Mouse (Mus musculus) embryonic stem cell, embryonic (primary cell): Measurements from ENCODE around the gene Sspn.

Experiments
- CTCF ChIA-PET, 4 experiments: fragments of 300-600 bp in 2 of 4; fragments of 350-600 bp in 2 of 4; sonication (Branson Sonifier 250); formaldehyde crosslinking; loops; one replicate each; lab custom pipeline; 2022; ENCODE audit warnings: inconsistent platforms in 2 of 4; lab: Charles Lee
- POLR2A ChIA-PET, 4 experiments: fragments of 300-600 bp in 2 of 4; fragments of 350-600 bp in 2 of 4; sonication (Branson Sonifier 250); formaldehyde crosslinking; loops; one replicate each; lab custom pipeline; 2022; ENCODE audit warnings: antibody characterized with exemption in 4 of 4, inconsistent platforms in 1 of 4; lab: Charles Lee

Gene Sspn

GRCm38 (mm10) chr6:145957427-145957965 lies 26.1 kb downstream of the Sspn start:
- POLR2A ChIA-PET: interaction anchor here in 2 of 4 experiments (0.9 to 1.2 kb wide), 2 partner anchors 10 to 24 kb away, joined by 3 read pairs; no protein-coding TSS in a partner anchor
- CTCF ChIA-PET: interaction anchor here in 2 of 4 experiments (0.6 to 1.1 kb wide), 2 partner anchors 12 to 20 kb away, joined by 3 read pairs; no protein-coding TSS in a partner anchor

- POLR2A ChIA-PET: interaction anchor here in 1 of 4 experiments (1.2 kb wide), 1 partner anchor 24 kb away, joined by 3 read pairs; no protein-coding TSS in a partner anchor
- CTCF ChIA-PET: interaction anchor here in 1 of 4 experiments (0.7 kb wide), 1 partner anchor 121 kb away, joined by 3 read pairs; no protein-coding TSS in a partner anchor
Measured at GRCm38 (mm10) chr6:145958070-145958469, 26.6 kb downstream of the Sspn start.

GRCm38 (mm10) chr6:145961047-145961446 lies 29.6 kb downstream of the Sspn start:
- ChIA-PET POLR2A (interaction anchor here in 1 of 4 experiments (1.2 kb wide), 1 partner anchor 9 kb away, joined by 3 read pairs; no protein-coding TSS in a partner anchor), CTCF (interaction anchor here in 1 of 4 experiments (0.8 kb wide), 1 partner anchor 9 kb away, joined by 4 read pairs; no protein-coding TSS in a partner anchor)

- CTCF ChIA-PET: no interaction called here
- POLR2A ChIA-PET: interaction anchor here in 1 of 4 experiments (1.1 kb wide), 1 partner anchor 14 kb away, joined by 3 read pairs; no protein-coding TSS in a partner anchor
Measured at GRCm38 (mm10) chr6:145963966-145964365, 32.5 kb downstream of the Sspn start.

- CTCF ChIA-PET: no interaction called here
- POLR2A ChIA-PET: interaction anchor here in 2 of 4 experiments (1.5 to 1.8 kb wide), 2 partner anchors 22 to 104 kb away, joined by 4 to 5 read pairs; no protein-coding TSS in a partner anchor
Measured at GRCm38 (mm10) chr6:145967693-145968092, 36.3 kb downstream of the Sspn start.

- ChIA-PET POLR2A (interaction anchor here in 3 of 4 experiments (0.6 to 1.8 kb wide), 6 partner anchors 21 to 772 kb away, joined by 3 to 5 read pairs (median 4); no protein-coding TSS in a partner anchor), CTCF (interaction anchor here in 2 of 4 experiments (0.7 to 2.4 kb wide), 6 partner anchors 21 to 304 kb away, joined by 3 to 17 read pairs (median 6); no protein-coding TSS in a partner anchor)
Measured at GRCm38 (mm10) chr6:145968301-145968818, 36.9 kb downstream of the Sspn start.

GRCm38 (mm10) chr6:145968821-145969220 lies 37.4 kb downstream of the Sspn start:
- CTCF ChIA-PET: interaction anchor here in 3 of 4 experiments (0.7 to 2.4 kb wide), 14 partner anchors 9 to 304 kb away, joined by 3 to 17 read pairs (median 6); no protein-coding TSS in a partner anchor
- POLR2A ChIA-PET: interaction anchor here in 3 of 4 experiments (0.6 to 1.8 kb wide), 9 partner anchors 21 to 872 kb away, joined by 3 to 5 read pairs (median 4); no protein-coding TSS in a partner anchor

GRCm38 (mm10) chr6:145969572-145969971 lies 38.1 kb downstream of the Sspn start:
- POLR2A ChIA-PET: interaction anchor here in 2 of 4 experiments (0.6 to 1.0 kb wide), 5 partner anchors 8 to 585 kb away, joined by 3 to 4 read pairs (median 3); no protein-coding TSS in a partner anchor
- CTCF ChIA-PET: interaction anchor here (0.5 to 2.4 kb wide), 32 partner anchors 9 to 1147 kb away, joined by 3 to 17 read pairs (median 4); no protein-coding TSS in a partner anchor

GRCm38 (mm10) chr6:145972107-145972506 lies 40.7 kb downstream of the Sspn start:
- CTCF ChIA-PET: interaction anchor here in 2 of 4 experiments (0.7 to 0.8 kb wide), 2 partner anchors 10 to 300 kb away, joined by 4 to 5 read pairs; no protein-coding TSS in a partner anchor

GRCm38 (mm10) chr6:145972836-145973235 lies 41.4 kb downstream of the Sspn start:
- POLR2A ChIA-PET: interaction anchor here in 2 of 4 experiments (0.6 to 0.7 kb wide), 2 partner anchors 40 to 108 kb away, joined by 3 to 4 read pairs; partner anchors contain the start of gene Bhlhe41 (in 1 of the 2)
- CTCF ChIA-PET: no interaction called here

More at GRCm38 (mm10) chr6:145972107-145972506, 40.7 kb downstream of the Sspn start:
- POLR2A ChIA-PET: interaction anchor here in 1 of 4 experiments (0.7 kb wide), 1 partner anchor 40 kb away, joined by 3 read pairs; no protein-coding TSS in a partner anchor

GRCm38 (mm10) chr6:145973356-145973755 lies 41.9 kb downstream of the Sspn start:
- POLR2A ChIA-PET: no interaction called here
- CTCF ChIA-PET: no interaction called here

GRCm38 (mm10) chr6:145974766-145975165 lies 43.3 kb downstream of the Sspn start:
- ChIA-PET CTCF (no interaction called here), POLR2A (interaction anchor here in 3 of 4 experiments (0.5 to 1.1 kb wide), 3 partner anchors 15 to 807 kb away, joined by 3 read pairs; no protein-coding TSS in a partner anchor)

- CTCF ChIA-PET: interaction anchor here in 1 of 4 experiments (1.3 to 2.7 kb wide), 2 partner anchors 7 to 295 kb away, joined by 4 to 12 read pairs; no protein-coding TSS in a partner anchor
- POLR2A ChIA-PET: interaction anchor here in 1 of 4 experiments (1.0 to 1.7 kb wide), 3 partner anchors 11 to 14 kb away, joined by 3 to 5 read pairs (median 4); no protein-coding TSS in a partner anchor
Measured at GRCm38 (mm10) chr6:145977344-145977743, 45.9 kb downstream of the Sspn start.

GRCm38 (mm10) chr6:145977771-145978450 lies 46.5 kb downstream of the Sspn start:
- ChIA-PET CTCF (interaction anchor here (0.5 to 2.7 kb wide), 5 partner anchors 8 to 294 kb away, joined by 3 to 12 read pairs (median 4); no protein-coding TSS in a partner anchor), POLR2A (interaction anchor here in 1 of 4 experiments (1.0 to 1.7 kb wide), 4 partner anchors 11 to 14 kb away, joined by 3 to 5 read pairs (median 4); no protein-coding TSS in a partner anchor)

GRCm38 (mm10) chr6:145981074-145981473 lies 49.6 kb downstream of the Sspn start:
- ChIA-PET CTCF (interaction anchor here in 2 of 4 experiments (0.6 to 1.2 kb wide), 2 partner anchors 11 to 1259 kb away, joined by 3 read pairs; no protein-coding TSS in a partner anchor), POLR2A (interaction anchor here in 1 of 4 experiments (0.9 kb wide), 1 partner anchor 11 kb away, joined by 3 read pairs; no protein-coding TSS in a partner anchor)

- ChIA-PET POLR2A (no interaction called here), CTCF (interaction anchor here in 1 of 4 experiments (1.4 kb wide), 1 partner anchor 12 kb away, joined by 3 read pairs; no protein-coding TSS in a partner anchor)
Measured at GRCm38 (mm10) chr6:145982335-145982734, 50.9 kb downstream of the Sspn start.

- ChIA-PET CTCF (interaction anchor here in 1 of 4 experiments (1.0 kb wide), 1 partner anchor 87 kb away, joined by 3 read pairs; no protein-coding TSS in a partner anchor), POLR2A (interaction anchor here in 1 of 4 experiments (1.8 kb wide), 1 partner anchor 13 kb away, joined by 5 read pairs; no protein-coding TSS in a partner anchor)
Measured at GRCm38 (mm10) chr6:145990578-145990977, 59.1 kb downstream of the Sspn start.
